Mouse (Mus musculus) kidney, adult 2 months (tissue): ENCODE results near the gene Nkain1. TPM values are rescaled to one million over a fixed set of nuclear protein-coding genes. Genes with fewer than 3 reads are reported as not detected.

Experiments used
- DNase-seq: peaks from one replicate; pipeline ENCODE4 v3.0.0; 2021
- H3K27ac ChIP-seq: fragments of 200-500 bp; 2 replicates; pipeline ENCODE4 v1.5.1; 2012; ENCODE audit warnings: low read depth, low read length, control low read depth, inconsistent platforms; ENCODE audit not compliant: insufficient read depth
- H3K27me3 ChIP-seq: fragments of 200-500 bp; replicated peaks from 2 replicates; pipeline ENCODE4 v1.6.1; 2012; ENCODE audit warnings: mild to moderate bottlenecking, moderate library complexity, low read length, inconsistent platforms; ENCODE audit not compliant: control insufficient read depth, insufficient read depth
- H3K36me3 ChIP-seq: fragments of 200-500 bp; 2 replicates; pipeline ENCODE4 v1.6.1; 2012; ENCODE audit warnings: mild to moderate bottlenecking, moderate library complexity, low read length, inconsistent platforms; ENCODE audit not compliant: control insufficient read depth, insufficient read depth
- H3K4me1 ChIP-seq: fragments of 200-500 bp; 2 replicates; pipeline ENCODE4 v1.6.1; 2011; ENCODE audit warnings: low read length; ENCODE audit not compliant: control insufficient read depth, insufficient read depth
- H3K4me3 ChIP-seq: fragments of 200-500 bp; 2 replicates; pipeline ENCODE4 v1.5.1; 2011; ENCODE audit warnings: mild to moderate bottlenecking, low read depth, low read length, control low read depth; ENCODE audit not compliant: insufficient read depth
- CTCF ChIP-seq: fragments of 200-500 bp; conservative IDR thresholded peaks from 2 replicates; pipeline ENCODE4 v1.5.1; 2011; ENCODE audit warnings: low read depth, mild to moderate bottlenecking, control low read depth, low read length, moderate library complexity, mixed read lengths; ENCODE audit not compliant: insufficient read depth, insufficient read length
- POLR2A ChIP-seq: fragments of 200-500 bp; IDR thresholded peaks from one replicate; pipeline ENCODE4 v1.6.1; 2011; ENCODE audit warnings: low read depth, low read length, control low read depth
- WGBS: fragments of 180-500 bp; shearing (Covaris S2); methylation state at CpG from one replicate; pipeline ENCODE4 v1.1.7; 2018; 5-methylcytosine and 5-hydroxymethylcytosine counted together
- polyA plus RNA-seq: library from polyadenylated mRNA; depleted of rRNA; stranded (reverse); fragments of >200 nt; gene quantifications from 2 replicates; pipeline ENCODE4 v1.2.3, GENCODE M21; 2012

Gene Nkain1
- polyA plus RNA-seq, 1 experiment = 25.7 TPM

DNA sequence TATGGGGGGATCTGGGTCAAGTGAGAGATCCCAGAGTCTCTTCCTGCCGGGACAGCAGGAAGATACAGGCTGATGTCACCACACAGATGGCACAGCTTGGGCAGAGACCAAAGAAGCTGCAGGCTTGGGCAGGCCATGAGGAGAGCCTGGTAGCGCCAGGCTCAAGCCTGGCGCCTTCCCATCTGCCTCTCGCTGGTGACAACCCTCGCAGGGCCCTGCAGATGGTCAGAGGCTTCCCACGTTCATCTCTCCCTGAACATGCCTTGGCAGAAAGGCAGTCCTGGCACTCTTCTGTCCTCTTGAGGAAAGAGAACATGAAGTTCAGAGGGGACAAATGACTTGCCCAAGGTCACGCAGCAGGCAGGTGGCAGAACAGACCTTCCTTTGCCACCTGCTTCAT lies 34.3 kb downstream of the Nkain1 start:
- Histone ChIP-seq H3K27ac (no peak overlapping the region), H3K27me3 (no peaks in the 10 kb centered on the region), H3K4me1 (no peaks in the 10 kb centered on the region), H3K4me3 (no peak overlapping the region), H3K36me3 (no peaks in the 10 kb centered on the region)
- no peak for DNase-seq
- no peak for TF ChIP-seq POLR2A
- no peak for TF ChIP-seq CTCF
- 83% methylated on average over 7 of the region's 7 CpGs for WGBS

DNA sequence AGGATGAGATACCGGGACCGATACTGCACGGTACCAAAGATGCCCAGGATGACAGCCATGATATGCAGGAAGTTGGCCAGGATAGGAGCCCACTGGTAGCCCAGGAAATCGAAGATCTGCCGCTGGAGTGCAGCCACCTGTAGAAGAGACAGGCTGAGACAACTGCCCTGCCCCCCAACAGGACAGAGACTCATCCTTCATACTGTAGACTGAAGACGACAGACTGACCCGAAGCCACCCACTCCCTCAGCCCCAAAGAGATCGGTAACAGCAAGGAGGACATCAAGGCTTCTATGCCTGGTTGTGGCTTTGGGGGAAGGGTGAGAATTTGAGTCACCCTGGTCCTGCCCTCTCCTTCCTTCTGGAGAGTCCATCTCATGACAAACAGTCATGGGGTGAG lies 34.9 kb downstream of the Nkain1 start:
- 63% methylated on average over 8 of the region's 8 CpGs for WGBS
- Histone ChIP-seq H3K36me3 (no peaks in the 10 kb centered on the region), H3K27me3 (no peaks in the 10 kb centered on the region), H3K4me1 (no peaks in the 10 kb centered on the region), H3K4me3 (no peak overlapping the region), H3K27ac (no peak overlapping the region)
- TF ChIP-seq CTCF = no peak
- TF ChIP-seq POLR2A = no peak
- no peak for DNase-seq

DNA sequence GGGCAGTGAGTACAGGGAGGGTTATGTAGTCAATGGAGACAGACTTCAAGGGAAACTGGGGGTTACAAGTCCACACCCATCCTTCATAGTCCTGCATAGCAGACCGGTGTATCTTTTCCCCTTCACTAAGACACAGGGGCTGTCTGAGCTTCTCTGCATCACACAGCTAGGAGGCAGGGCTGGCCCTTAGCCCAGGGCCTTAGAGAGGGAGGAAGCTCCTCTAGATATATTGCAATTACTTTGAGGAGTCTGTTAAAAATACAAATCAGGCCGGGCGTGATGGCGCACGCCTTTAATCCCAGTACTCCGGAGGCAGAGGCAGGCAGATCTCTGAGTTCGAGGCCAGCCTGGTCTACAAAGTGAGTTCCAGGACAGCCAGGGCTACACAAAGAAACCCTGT lies 36.6 kb downstream of the Nkain1 start:
- Histone ChIP-seq H3K27me3 (no peaks in the 10 kb centered on the region), H3K27ac (no peak overlapping the region), H3K36me3 (no peaks in the 10 kb centered on the region), H3K4me3 (no peak overlapping the region), H3K4me1 (no peaks in the 10 kb centered on the region)
- TF ChIP-seq CTCF (no peak), POLR2A (no peak)
- no peak for DNase-seq
- WGBS = 95% methylated on average over 7 of the region's 7 CpGs

DNA sequence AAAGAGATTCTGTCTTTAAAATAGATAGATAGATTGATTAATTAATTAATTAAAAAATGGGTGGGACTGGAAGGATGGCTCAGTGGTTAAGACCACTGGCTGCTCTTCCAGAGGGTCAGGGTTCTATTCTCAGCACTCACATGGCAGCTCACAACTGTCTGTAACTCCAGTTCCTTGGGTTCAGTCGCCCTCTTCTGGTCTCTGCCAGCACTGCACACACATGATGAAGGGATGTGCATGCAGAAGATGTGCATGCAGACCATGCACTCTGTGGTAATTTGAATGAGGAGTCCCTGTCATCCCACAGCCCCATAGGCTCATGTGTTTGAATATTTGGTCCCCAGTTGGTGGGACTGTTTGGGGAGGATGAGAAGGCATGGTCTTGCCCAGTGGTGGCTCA lies 38.2 kb downstream of the Nkain1 start:
- TF ChIP-seq POLR2A = no peak
- TF ChIP-seq CTCF = peak; percentile 23; the same call in 1 of the 2 replicates
- H3K27ac ChIP-seq = no peak overlapping the region
- H3K36me3 ChIP-seq = no peaks in the 10 kb centered on the region
- 72% methylated on average over 1 of the region's 1 CpGs for WGBS
- 0 out of 2 replicates have a peak, but pooled peaks cover 4% of the 10 kb centered on the region for H3K4me1 ChIP-seq
- H3K27me3 ChIP-seq = no peaks in the 10 kb centered on the region
- DNase-seq = no peak
- no peak overlapping the region for H3K4me3 ChIP-seq

DNA sequence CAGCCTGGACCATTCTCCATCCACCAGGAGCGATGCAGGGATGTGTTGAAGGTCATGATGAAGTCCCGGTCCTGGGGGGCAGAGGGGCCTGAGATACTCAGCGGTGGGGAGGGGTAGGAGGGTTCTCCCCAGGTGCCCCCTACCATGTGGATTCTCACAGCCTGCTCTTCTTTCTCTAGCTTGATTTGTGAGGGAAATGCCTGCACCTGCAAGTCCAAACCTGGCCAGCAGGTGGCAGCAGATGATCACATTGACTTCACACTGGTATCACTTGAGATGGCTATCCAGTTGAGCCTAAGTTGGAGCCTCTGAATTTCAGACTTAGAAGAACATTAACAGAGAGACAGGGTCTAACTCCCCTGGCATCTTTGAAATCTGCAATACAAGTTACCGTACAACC lies 40.0 kb downstream of the Nkain1 start:
- TF ChIP-seq POLR2A (no peak), CTCF (peak; percentile 96)
- 39% methylated on average over 4 of the region's 4 CpGs for WGBS
- peak; percentile 89 for DNase-seq
- Histone ChIP-seq H3K4me3 (no peak overlapping the region), H3K4me1 (0 out of 2 replicates have a peak, but pooled peaks cover 4% of the 10 kb centered on the region), H3K27me3 (no peaks in the 10 kb centered on the region), H3K27ac (no peak overlapping the region), H3K36me3 (no peaks in the 10 kb centered on the region)

DNA sequence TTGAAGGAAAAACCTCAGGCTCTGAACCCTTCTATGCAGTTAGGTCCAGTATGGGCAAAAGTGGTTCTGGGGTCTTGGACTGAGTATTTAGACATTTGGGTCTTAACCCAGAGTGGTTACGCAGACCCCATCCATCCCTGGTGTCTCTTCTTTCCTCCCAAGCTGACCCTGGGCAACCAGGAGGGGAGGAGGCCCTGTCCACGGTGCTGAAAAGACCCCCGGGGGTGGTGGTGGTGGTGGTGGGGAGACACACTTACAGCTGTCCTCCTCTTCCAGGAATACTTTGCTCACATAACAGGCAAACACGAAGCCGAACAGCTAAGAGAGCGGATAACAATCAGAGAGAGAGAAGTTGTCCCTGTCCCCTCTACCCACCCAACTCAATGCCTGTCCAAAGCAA lies 41.6 kb downstream of the Nkain1 start:
- WGBS = 69% methylated on average over 6 of the region's 6 CpGs
- H3K27me3 ChIP-seq = no peaks in the 10 kb centered on the region
- no peak overlapping the region for H3K27ac ChIP-seq
- H3K4me3 ChIP-seq = no peak overlapping the region
- no peak for DNase-seq
- 0 out of 2 replicates have a peak, but pooled peaks cover 4% of the 10 kb centered on the region for H3K4me1 ChIP-seq
- TF ChIP-seq POLR2A = no peak
- TF ChIP-seq CTCF = no peak
- H3K36me3 ChIP-seq = no peaks in the 10 kb centered on the region

DNA sequence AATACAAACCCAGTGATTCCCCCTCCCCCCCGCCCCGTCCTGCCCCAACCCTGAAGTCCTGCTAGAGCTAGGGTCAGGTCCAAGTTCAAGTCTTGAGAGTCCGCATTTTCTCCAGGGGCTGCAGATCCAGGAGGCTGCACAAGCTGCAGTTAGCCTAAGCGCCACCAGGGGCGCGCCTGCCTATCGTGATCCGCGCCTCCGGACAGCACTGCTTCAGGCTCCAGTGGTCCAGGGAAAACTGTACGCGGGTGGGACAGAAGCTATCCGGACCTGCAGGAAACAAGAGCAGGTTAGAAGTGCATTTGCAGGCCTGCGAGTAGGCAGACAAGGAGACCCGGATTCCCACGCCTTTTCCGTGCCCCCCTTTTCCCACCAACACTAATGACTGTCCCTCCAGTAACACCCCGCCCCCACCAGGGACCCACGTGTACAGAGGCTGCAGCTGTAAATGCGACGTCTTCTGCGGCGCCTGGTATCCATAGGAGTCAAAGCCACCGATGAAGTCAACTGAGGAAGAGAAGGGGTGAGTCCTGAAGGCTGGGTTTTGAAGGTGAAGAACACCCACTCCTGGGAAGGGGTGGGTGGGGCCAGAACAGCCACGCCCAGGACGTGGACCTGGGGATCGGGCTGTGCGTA lies 42.2 kb downstream of the Nkain1 start:
- no peaks in the 10 kb centered on the region for H3K27me3 ChIP-seq
- H3K36me3 ChIP-seq = no peaks in the 10 kb centered on the region
- DNase-seq = peak; percentile 77
- TF ChIP-seq POLR2A (no peak), CTCF (peak; percentile 79)
- WGBS = 12% methylated on average over 28 of the region's 28 CpGs
- no peak overlapping the region for H3K4me3 ChIP-seq
- H3K4me1 ChIP-seq = 0 out of 2 replicates have a peak, but pooled peaks cover 4% of the 10 kb centered on the region
- H3K27ac ChIP-seq = no peak overlapping the region
